Mouse (Mus musculus) embryonic facial prominence, embryonic 11.5 days (tissue): ENCODE data around the gene Enpp6. TPM values are rescaled to one million over a fixed set of nuclear protein-coding genes. Genes with fewer than 3 reads are reported as not detected.

Experiments
- ATAC-seq: fragments of 200-750 bp; cut with Nextera tagmentation; replicated peaks from 2 replicates; pipeline ENCODE4 v1.8.0; 2017; ENCODE audit warnings: low read depth; ENCODE audit not compliant: insufficient number of reproducible peaks, low FRiP score, low TSS enrichment
- DNase-seq: peaks from one replicate; pipeline ENCODE4 v3.0.0-alpha.2; 2015; ENCODE audit warnings: low spot score
- H3K27ac ChIP-seq: fragments of 300-500 bp; sonication (generic); replicated peaks from 2 replicates; pipeline ENCODE4 v1.5.1; 2014; ENCODE audit warnings: mild to moderate bottlenecking, low read depth, low read length, control low read depth
- H3K27me3 ChIP-seq: fragments of 300-500 bp; sonication (generic); 2 replicates; pipeline ENCODE4 v1.6.1; 2014; ENCODE audit warnings: mild to moderate bottlenecking, low read length, moderate library complexity, mixed read lengths; ENCODE audit not compliant: control insufficient read depth, insufficient read depth
- H3K36me3 ChIP-seq: fragments of 300-500 bp; sonication (generic); replicated peaks from 2 replicates; pipeline ENCODE4 v1.6.1; 2014; ENCODE audit warnings: low read depth, mild to moderate bottlenecking, low read length, moderate library complexity, mixed read lengths; ENCODE audit not compliant: control insufficient read depth, insufficient read depth
- H3K4me1 ChIP-seq: fragments of 300-500 bp; sonication (generic); 2 replicates; pipeline ENCODE4 v1.6.1; 2014; ENCODE audit warnings: low read length, mixed read lengths; ENCODE audit not compliant: control insufficient read depth, insufficient read depth
- H3K4me2 ChIP-seq: fragments of 300-500 bp; sonication (generic); 2 replicates; pipeline ENCODE4 v1.6.1; 2014; ENCODE audit warnings: low read depth, mild to moderate bottlenecking, control low read depth, low read length, moderate library complexity
- H3K4me3 ChIP-seq: fragments of 300-500 bp; sonication (generic); 2 replicates; pipeline ENCODE4 v1.5.1; 2014; ENCODE audit warnings: low read depth, low read length, control low read depth
- H3K9ac ChIP-seq: fragments of 300-500 bp; sonication (generic); replicated peaks from 2 replicates; pipeline ENCODE4 v1.6.1; 2014; ENCODE audit warnings: mild to moderate bottlenecking, control low read depth, low read length
- H3K9me3 ChIP-seq: fragments of 300-500 bp; sonication (generic); replicated peaks from 2 replicates; pipeline ENCODE4 v1.6.1; 2016; ENCODE audit warnings: mild to moderate bottlenecking, low read length, inconsistent platforms, mixed read lengths; ENCODE audit not compliant: control insufficient read depth
- WGBS: fragments of 180-500 bp; shearing (Covaris S2); extraction: QIAGEN DNeasy Blood & Tissue Kit; methylation state at CpG from one replicate; pipeline ENCODE4 v1.1.7; 2014; 5-methylcytosine and 5-hydroxymethylcytosine counted together
- polyA plus RNA-seq: library from polyadenylated mRNA; unstranded; fragments of >200 nt; fragmentation: Nextera tagmentation; extraction: Ambion mirVana; gene quantifications from 2 replicates; pipeline ENCODE4 v1.2.1, GENCODE M21; 2014

Enpp6 gene
- polyA plus RNA-seq, 1 experiment from 2014 or later, result 0.21 TPM

- Histone ChIP-seq H3K27ac (no peak overlapping the region), H3K9ac (no peak overlapping the region), H3K9me3 (no peaks in the 10 kb centered on the region), H3K4me1 (no peaks in the 10 kb centered on the region), H3K4me2 (no peak overlapping the region), H3K27me3 (no peaks in the 10 kb centered on the region), H3K4me3 (no peak overlapping the region), H3K36me3 (no peaks in the 10 kb centered on the region)
- 94% methylated on average over 1 of the region's 1 CpGs for WGBS
- no peak for DNase-seq
- no peak for ATAC-seq
Measured at GRCm38 (mm10) chr8:47056086-47056485, 69.4 kb downstream of the Enpp6 start.

GRCm38 (mm10) chr8:47058526-47058925, 71.8 kb downstream of the Enpp6 start:
- Histone ChIP-seq H3K9me3 (no peaks in the 10 kb centered on the region), H3K4me2 (no peak overlapping the region), H3K4me3 (no peak overlapping the region), H3K4me1 (no peaks in the 10 kb centered on the region), H3K9ac (no peak overlapping the region), H3K27ac (no peak overlapping the region), H3K27me3 (no peaks in the 10 kb centered on the region), H3K36me3 (no peaks in the 10 kb centered on the region)
- ATAC-seq, result no peak
- WGBS, result 70% methylated on average over 4 of the region's 4 CpGs
- no peak for DNase-seq

GRCm38 (mm10) chr8:47058971-47059370, 72.3 kb downstream of the Enpp6 start:
- no peak for ATAC-seq
- Histone ChIP-seq H3K9me3 (no peaks in the 10 kb centered on the region), H3K9ac (no peak overlapping the region), H3K27me3 (no peaks in the 10 kb centered on the region), H3K4me1 (no peaks in the 10 kb centered on the region), H3K4me2 (no peak overlapping the region), H3K36me3 (no peaks in the 10 kb centered on the region), H3K27ac (no peak overlapping the region), H3K4me3 (no peak overlapping the region)
- 91% methylated on average over 2 of the region's 2 CpGs for WGBS
- no peak for DNase-seq

GRCm38 (mm10) chr8:47061105-47061720, 74.5 kb downstream of the Enpp6 start:
- no peak overlapping the region for H3K9ac ChIP-seq
- no peaks in the 10 kb centered on the region for H3K9me3 ChIP-seq
- WGBS, result 64% methylated on average over 7 of the region's 7 CpGs
- H3K4me2 ChIP-seq, result no peak overlapping the region
- H3K4me1 ChIP-seq, result no peaks in the 10 kb centered on the region
- DNase-seq (peak; percentile 15), ATAC-seq (no peak)
- H3K27me3 ChIP-seq, result no peaks in the 10 kb centered on the region
- no peaks in the 10 kb centered on the region for H3K36me3 ChIP-seq
- no peak overlapping the region for H3K4me3 ChIP-seq
- H3K27ac ChIP-seq, result no peak overlapping the region

GRCm38 (mm10) chr8:47067121-47067520, 80.4 kb downstream of the Enpp6 start:
- Histone ChIP-seq H3K27ac (no peak overlapping the region), H3K4me2 (no peak overlapping the region), H3K9me3 (no peaks in the 10 kb centered on the region), H3K27me3 (no peaks in the 10 kb centered on the region), H3K9ac (no peak overlapping the region), H3K4me1 (no peaks in the 10 kb centered on the region), H3K4me3 (no peak overlapping the region), H3K36me3 (no peaks in the 10 kb centered on the region)
- no peak for ATAC-seq
- DNase-seq, result no peak
- WGBS, result 85% methylated on average over 9 of the region's 9 CpGs

- Histone ChIP-seq H3K27me3 (no peaks in the 10 kb centered on the region), H3K4me2 (no peak overlapping the region), H3K9ac (no peak overlapping the region), H3K4me1 (no peaks in the 10 kb centered on the region), H3K4me3 (no peak overlapping the region), H3K27ac (no peak overlapping the region), H3K9me3 (no peaks in the 10 kb centered on the region), H3K36me3 (no peaks in the 10 kb centered on the region)
- no peak for DNase-seq
- no peak for ATAC-seq
- 71% methylated on average over 3 of the region's 3 CpGs for WGBS
Measured at GRCm38 (mm10) chr8:47069634-47070033, 82.9 kb downstream of the Enpp6 start.

- WGBS, result 83% methylated on average over 5 of the region's 5 CpGs
- Histone ChIP-seq H3K4me1 (no peaks in the 10 kb centered on the region), H3K9ac (no peak overlapping the region), H3K9me3 (no peaks in the 10 kb centered on the region), H3K27ac (no peak overlapping the region), H3K36me3 (no peaks in the 10 kb centered on the region), H3K4me3 (no peak overlapping the region), H3K4me2 (no peak overlapping the region), H3K27me3 (no peaks in the 10 kb centered on the region)
- DNase-seq (no peak), ATAC-seq (no peak)
Measured at GRCm38 (mm10) chr8:47072001-47072400, 85.3 kb downstream of the Enpp6 start.

- WGBS, result 33% methylated on average over 6 of the region's 6 CpGs
- H3K9me3 ChIP-seq, result no peaks in the 10 kb centered on the region
- H3K4me3 ChIP-seq, result no peak overlapping the region
- H3K4me1 ChIP-seq, result no peaks in the 10 kb centered on the region
- no peak overlapping the region for H3K4me2 ChIP-seq
- H3K36me3 ChIP-seq, result no peaks in the 10 kb centered on the region
- ATAC-seq (no peak), DNase-seq (no peak)
- no peak overlapping the region for H3K9ac ChIP-seq
- H3K27me3 ChIP-seq, result no peaks in the 10 kb centered on the region
- H3K27ac ChIP-seq, result no peak overlapping the region
Measured at GRCm38 (mm10) chr8:47075941-47076555, 89.4 kb downstream of the Enpp6 start.
